Mouse (Mus musculus): ENCODE measurements around the gene Pon1. TPM values are rescaled to one million over a fixed set of nuclear protein-coding genes. Genes with fewer than 3 reads are reported as not detected.
"Not testable (repeated sequence)": the region's sequence is repeated elsewhere in the genome, so short reads cannot be mapped to it uniquely, and the experiment has no call there.

The Pon1 gene
- polyA plus RNA-seq (2015; fragmentation: Nextera tagmentation; extraction: Ambion mirVana) = 0.25 and 0.71 TPM in 2 replicates

- 36% methylated on average over 5 of the region's 5 CpGs for WGBS
- H3K27ac ChIP-seq (ENCODE audit: low read length) = no peak within 1 kb of the TSS
- no peaks in the 10 kb centered on the region for H3K4me1 ChIP-seq (replicated peaks; ENCODE audit: control insufficient read depth, insufficient read depth, low read length)
- no peak within 1 kb of the TSS for H3K9ac ChIP-seq (replicated peaks; ENCODE audit: low read depth, low read length)
- no peak for ATAC-seq
- no peak within 1 kb of the TSS for H3K4me2 ChIP-seq (ENCODE audit: low read length)
- H3K27me3 ChIP-seq (replicated peaks; ENCODE audit: control insufficient read depth, insufficient read depth, low read length) = no peaks in the 10 kb centered on the region
- no peak within 1 kb of the TSS for H3K4me3 ChIP-seq (replicated peaks; ENCODE audit: low read length)
- no peaks in the 10 kb centered on the region for H3K36me3 ChIP-seq (ENCODE audit: control insufficient read depth, insufficient read depth)
- no peaks in the 10 kb centered on the region for H3K9me3 ChIP-seq (ENCODE audit: control insufficient read depth, low read length)
These were observed at the start of gene Pon1 for GRCm38 (mm10) chr6:5193693-5194092. Gene Pon1, minus strand, starts transcription at chr6:5193946.

- Histone ChIP-seq H3K27ac (ENCODE audit: low read length) (no peak overlapping the region), H3K4me2 (ENCODE audit: low read length) (no peak overlapping the region), H3K36me3 (ENCODE audit: control insufficient read depth, insufficient read depth) (no peaks in the 10 kb centered on the region), H3K27me3 (replicated peaks; ENCODE audit: control insufficient read depth, insufficient read depth, low read length) (no peaks in the 10 kb centered on the region), H3K4me1 (replicated peaks; ENCODE audit: control insufficient read depth, insufficient read depth, low read length) (no peaks in the 10 kb centered on the region), H3K4me3 (replicated peaks; ENCODE audit: low read length) (no peak overlapping the region), H3K9me3 (ENCODE audit: control insufficient read depth, low read length) (no peaks in the 10 kb centered on the region), H3K9ac (replicated peaks; ENCODE audit: low read depth, low read length) (no peak overlapping the region)
- no peak for ATAC-seq
- WGBS = 92% methylated on average over 3 of the region's 3 CpGs
These were observed 45.1 kb upstream of the Pon1 start for GRCm38 (mm10) chr6:5238799-5239198.

DNA sequence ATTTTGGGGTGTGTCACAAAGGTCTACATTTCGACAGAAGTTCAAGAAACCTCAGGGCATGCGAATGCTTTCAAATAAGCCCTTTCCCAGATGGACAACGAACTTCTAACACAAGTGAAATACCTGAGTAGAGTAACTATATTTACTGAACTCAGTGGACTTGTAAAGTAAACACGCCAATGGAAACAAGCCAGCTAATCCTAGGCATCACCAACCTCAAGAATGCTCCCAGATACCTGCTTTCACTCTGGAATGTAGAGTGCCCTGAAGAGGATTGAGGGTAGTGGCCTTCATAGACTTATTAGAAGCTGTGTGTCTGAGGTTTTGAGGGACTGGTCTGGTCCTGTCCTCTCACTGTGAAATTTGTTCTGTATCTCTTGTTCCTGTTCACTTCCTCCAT lies 43.8 kb upstream of the Pon1 start:
- ATAC-seq = no peak
- 95% methylated on average over 4 of the region's 4 CpGs for WGBS
- no peaks in the 10 kb centered on the region for H3K27me3 ChIP-seq (replicated peaks; ENCODE audit: control insufficient read depth, insufficient read depth, low read length)

DNA sequence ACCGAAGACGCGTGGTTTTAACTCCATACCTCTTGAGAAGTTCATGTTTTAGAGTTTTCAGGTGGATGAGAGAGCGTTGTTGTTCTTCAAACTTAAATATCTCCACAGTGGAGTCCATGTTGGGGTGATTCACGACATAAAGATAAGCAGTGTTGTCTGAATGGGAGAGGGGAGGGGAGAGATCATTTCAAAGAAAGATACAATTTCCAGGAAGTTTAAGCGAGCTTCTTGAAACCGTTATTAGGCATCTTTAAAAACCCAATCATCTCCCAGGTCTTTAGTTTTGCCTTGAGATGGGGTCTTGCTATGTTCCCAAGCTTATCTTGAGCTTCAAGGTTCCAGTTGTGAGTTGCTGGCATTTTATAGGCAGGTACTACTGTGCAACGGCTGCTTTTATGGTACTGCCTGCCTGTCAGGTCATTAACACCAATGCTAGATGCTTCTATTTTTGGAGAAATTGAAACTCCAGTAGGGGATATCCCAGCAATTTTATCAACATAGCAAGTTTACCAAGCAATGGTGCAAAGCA lies 43.2 kb upstream of the Pon1 start:
- Histone ChIP-seq H3K4me3 (replicated peaks; ENCODE audit: low read length) (no peak overlapping the region), H3K27ac (ENCODE audit: low read length) (no peak overlapping the region), H3K9me3 (ENCODE audit: control insufficient read depth, low read length) (no peaks in the 10 kb centered on the region), H3K27me3 (replicated peaks; ENCODE audit: control insufficient read depth, insufficient read depth, low read length) (no peaks in the 10 kb centered on the region), H3K4me1 (replicated peaks; ENCODE audit: control insufficient read depth, insufficient read depth, low read length) (no peaks in the 10 kb centered on the region), H3K4me2 (ENCODE audit: low read length) (no peak overlapping the region), H3K9ac (replicated peaks; ENCODE audit: low read depth, low read length) (no peak overlapping the region), H3K36me3 (ENCODE audit: control insufficient read depth, insufficient read depth) (no peaks in the 10 kb centered on the region)
- no peak for ATAC-seq
- WGBS = 77% methylated on average over 8 of the region's 8 CpGs

More for the DNA sequence above, 43.8 kb upstream of the Pon1 start:
- H3K9ac ChIP-seq (replicated peaks; ENCODE audit: low read depth, low read length) = no peak overlapping the region
- H3K4me1 ChIP-seq (replicated peaks; ENCODE audit: control insufficient read depth, insufficient read depth, low read length) = no peaks in the 10 kb centered on the region
- H3K9me3 ChIP-seq (ENCODE audit: control insufficient read depth, low read length) = no peaks in the 10 kb centered on the region
- no peak overlapping the region for H3K4me3 ChIP-seq (replicated peaks; ENCODE audit: low read length)
- no peaks in the 10 kb centered on the region for H3K36me3 ChIP-seq (ENCODE audit: control insufficient read depth, insufficient read depth)
- H3K27ac ChIP-seq (ENCODE audit: low read length) = no peak overlapping the region
- no peak overlapping the region for H3K4me2 ChIP-seq (ENCODE audit: low read length)

DNA sequence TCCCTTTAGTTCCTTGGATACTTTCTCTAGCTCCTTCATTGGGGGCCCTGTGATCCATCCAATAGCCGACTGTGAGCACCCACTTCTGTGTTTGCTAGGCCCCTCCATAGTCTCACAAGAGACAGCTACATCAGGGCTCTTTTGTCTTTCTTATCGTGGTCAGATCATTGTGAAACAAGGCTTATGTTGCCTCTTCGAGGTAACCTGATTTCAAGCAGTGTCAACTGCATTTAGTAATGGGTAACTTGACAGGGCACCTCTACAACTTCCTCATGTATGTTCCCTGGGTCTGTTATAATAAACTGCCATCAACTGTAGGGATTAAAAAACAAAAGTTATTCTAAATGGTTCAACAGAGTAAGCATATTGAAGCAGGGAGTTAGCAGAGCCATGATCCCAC lies 40.8 kb upstream of the Pon1 start:
- no peaks in the 10 kb centered on the region for H3K36me3 ChIP-seq (ENCODE audit: control insufficient read depth, insufficient read depth)
- 81% methylated on average over 3 of the region's 3 CpGs for WGBS

DNA sequence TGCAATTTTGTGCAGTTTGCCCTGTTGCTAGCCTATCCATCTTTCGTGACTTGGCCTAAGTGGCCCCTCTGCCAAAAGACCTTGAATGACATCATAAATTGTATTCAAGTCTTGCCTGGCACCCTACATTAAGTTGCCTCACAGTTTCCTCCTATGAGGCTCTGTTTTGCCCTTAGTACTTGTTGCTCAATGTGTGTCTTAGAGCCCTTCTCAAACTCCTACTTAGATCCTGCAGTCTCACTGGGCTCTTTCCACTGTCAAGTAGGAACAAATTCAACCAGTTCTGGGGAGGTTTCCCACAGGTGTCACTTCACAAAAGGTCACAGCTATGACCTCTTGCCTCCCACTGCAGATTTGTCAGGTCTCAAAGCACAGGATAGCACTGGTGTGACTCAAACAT lies 40.1 kb upstream of the Pon1 start:
- H3K27me3 ChIP-seq (replicated peaks; ENCODE audit: control insufficient read depth, insufficient read depth, low read length) = no peaks in the 10 kb centered on the region
- no peak overlapping the region for H3K9ac ChIP-seq (replicated peaks; ENCODE audit: low read depth, low read length)
- 95% methylated on average over 1 of the region's 1 CpGs for WGBS
- H3K4me3 ChIP-seq (replicated peaks; ENCODE audit: low read length) = no peak overlapping the region
- ATAC-seq = no peak
- no peaks in the 10 kb centered on the region for H3K36me3 ChIP-seq (ENCODE audit: control insufficient read depth, insufficient read depth)
- H3K4me1 ChIP-seq (replicated peaks; ENCODE audit: control insufficient read depth, insufficient read depth, low read length) = no peaks in the 10 kb centered on the region
- no peak overlapping the region for H3K4me2 ChIP-seq (ENCODE audit: low read length)
- no peak overlapping the region for H3K27ac ChIP-seq (ENCODE audit: low read length)
- H3K9me3 ChIP-seq (ENCODE audit: control insufficient read depth, low read length) = no peaks in the 10 kb centered on the region

More for the DNA sequence above, 40.8 kb upstream of the Pon1 start:
- Histone ChIP-seq H3K27ac (ENCODE audit: low read length) (no peak overlapping the region), H3K4me1 (replicated peaks; ENCODE audit: control insufficient read depth, insufficient read depth, low read length) (no peaks in the 10 kb centered on the region), H3K4me2 (ENCODE audit: low read length) (no peak overlapping the region), H3K4me3 (replicated peaks; ENCODE audit: low read length) (no peak overlapping the region), H3K27me3 (replicated peaks; ENCODE audit: control insufficient read depth, insufficient read depth, low read length) (no peaks in the 10 kb centered on the region), H3K9ac (replicated peaks; ENCODE audit: low read depth, low read length) (no peak overlapping the region), H3K9me3 (ENCODE audit: control insufficient read depth, low read length) (no peaks in the 10 kb centered on the region)
- ATAC-seq = no peak

GRCm38 (mm10) chr6:5232022-5232421 lies 38.3 kb upstream of the Pon1 start:
- Histone ChIP-seq H3K9me3 (ENCODE audit: control insufficient read depth, low read length) (no peaks in the 10 kb centered on the region), H3K4me1 (replicated peaks; ENCODE audit: control insufficient read depth, insufficient read depth, low read length) (no peaks in the 10 kb centered on the region), H3K4me2 (ENCODE audit: low read length) (no peak overlapping the region), H3K9ac (replicated peaks; ENCODE audit: low read depth, low read length) (no peak overlapping the region), H3K27ac (ENCODE audit: low read length) (no peak overlapping the region), H3K36me3 (ENCODE audit: control insufficient read depth, insufficient read depth) (no peaks in the 10 kb centered on the region), H3K4me3 (replicated peaks; ENCODE audit: low read length) (no peak overlapping the region), H3K27me3 (replicated peaks; ENCODE audit: control insufficient read depth, insufficient read depth, low read length) (no peaks in the 10 kb centered on the region)
- 94% methylated on average over 4 of the region's 4 CpGs for WGBS
- no peak for ATAC-seq

DNA sequence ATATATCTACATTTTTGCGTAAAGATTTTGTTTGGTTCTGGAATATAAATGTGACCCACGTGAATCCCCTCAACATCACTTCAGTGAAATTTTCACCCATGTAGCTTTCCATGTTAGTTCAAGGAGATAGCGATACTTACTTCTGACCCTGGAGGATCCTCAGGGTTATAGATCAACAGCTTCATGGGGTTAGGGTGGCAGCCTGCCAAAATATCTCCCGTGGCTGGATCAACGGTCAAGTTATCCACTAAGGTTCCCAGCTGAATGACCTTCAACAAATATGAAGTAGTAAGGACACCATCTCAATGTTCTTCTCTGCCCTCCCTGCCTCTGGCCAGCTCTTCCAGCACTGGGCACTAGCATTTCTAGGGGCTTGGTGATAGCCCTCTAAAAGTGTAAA lies 36.5 kb upstream of the Pon1 start:
- H3K4me3 ChIP-seq (replicated peaks; ENCODE audit: low read length) = no peak overlapping the region
- H3K27me3 ChIP-seq (replicated peaks; ENCODE audit: control insufficient read depth, insufficient read depth, low read length) = no peaks in the 10 kb centered on the region
- H3K9ac ChIP-seq (replicated peaks; ENCODE audit: low read depth, low read length) = no peak overlapping the region
- no peak overlapping the region for H3K4me2 ChIP-seq (ENCODE audit: low read length)
- no peak overlapping the region for H3K27ac ChIP-seq (ENCODE audit: low read length)
- H3K9me3 ChIP-seq (ENCODE audit: control insufficient read depth, low read length) = no peaks in the 10 kb centered on the region
- H3K4me1 ChIP-seq (replicated peaks; ENCODE audit: control insufficient read depth, insufficient read depth, low read length) = no peaks in the 10 kb centered on the region
- no peaks in the 10 kb centered on the region for H3K36me3 ChIP-seq (ENCODE audit: control insufficient read depth, insufficient read depth)
- WGBS = 91% methylated on average over 5 of the region's 5 CpGs
- no peak for ATAC-seq

- not testable (repeated sequence) for H3K27me3 ChIP-seq (replicated peaks; ENCODE audit: control insufficient read depth, insufficient read depth, low read length); H3K27ac ChIP-seq (ENCODE audit: low read length); H3K9me3 ChIP-seq (ENCODE audit: control insufficient read depth, low read length); H3K4me2 ChIP-seq (ENCODE audit: low read length); ATAC-seq; H3K36me3 ChIP-seq (ENCODE audit: control insufficient read depth, insufficient read depth); H3K4me3 ChIP-seq (replicated peaks; ENCODE audit: low read length); H3K4me1 ChIP-seq (replicated peaks; ENCODE audit: control insufficient read depth, insufficient read depth, low read length); H3K9ac ChIP-seq (replicated peaks; ENCODE audit: low read depth, low read length)
- WGBS = 73% methylated on average over 2 of the region's 2 CpGs
These were observed 29.8 kb upstream of the Pon1 start for GRCm38 (mm10) chr6:5223551-5223950.

DNA sequence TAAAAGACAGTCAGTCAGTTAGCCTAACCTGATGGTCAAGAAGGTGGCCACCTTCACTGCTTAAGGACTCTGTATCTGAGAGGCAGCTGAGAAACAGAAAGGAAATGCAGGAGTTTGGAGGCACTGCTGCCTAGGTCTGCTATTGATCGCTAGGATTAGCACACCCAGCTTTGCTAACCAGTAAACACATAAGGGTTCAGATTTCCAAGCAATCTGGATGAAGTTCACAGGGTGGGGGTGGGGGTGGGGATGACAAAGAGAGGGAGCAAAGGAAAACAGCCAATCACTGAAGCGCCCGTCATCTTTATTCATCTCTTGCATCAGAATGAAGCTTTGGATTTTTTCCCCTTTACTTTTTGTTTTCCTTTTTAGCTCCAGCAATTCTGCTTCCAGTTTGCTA lies 28.3 kb upstream of the Pon1 start:
- Histone ChIP-seq H3K36me3 (ENCODE audit: control insufficient read depth, insufficient read depth) (no peaks in the 10 kb centered on the region), H3K4me2 (ENCODE audit: low read length) (no peak overlapping the region), H3K9me3 (ENCODE audit: control insufficient read depth, low read length) (no peaks in the 10 kb centered on the region), H3K27me3 (replicated peaks; ENCODE audit: control insufficient read depth, insufficient read depth, low read length) (no peaks in the 10 kb centered on the region), H3K4me3 (replicated peaks; ENCODE audit: low read length) (no peak overlapping the region), H3K27ac (ENCODE audit: low read length) (no peak overlapping the region), H3K9ac (replicated peaks; ENCODE audit: low read depth, low read length) (no peak overlapping the region), H3K4me1 (replicated peaks; ENCODE audit: control insufficient read depth, insufficient read depth, low read length) (no peaks in the 10 kb centered on the region)
- 69% methylated on average over 3 of the region's 3 CpGs for WGBS
- no peak for ATAC-seq
